In genomic region chr2:70176823-70177708, GRCm38 (mm10) we compare ENCODE assay signal across 16 mouse cellular contexts.
DNase-seq lines count a peak whose midpoint lies in the region; ATAC-seq and TF ChIP-seq lines count a peak whose summit lies in the region.
"Had no signal": no experiment of that assay in that cellular context is flagged by ENCODE, and none has a peak within 500 bp of the region (broad histone marks: within the 10 kb centered on the region; RNA-seq: fewer than 3 reads in every experiment).

No protein-coding gene starts in this region.

- H3K4me2 ChIP-seq in forebrain, postnatal 0 days (ENCODE audit: low read depth): no peak overlapping the region
- no peak overlapping the region; the same call in 1 of the 2 replicates for H3K4me2 ChIP-seq in neural tube, embryonic 12.5 days (replicated peaks)
- no peak overlapping the region for H3K4me2 ChIP-seq in kidney, embryonic 14.5 days (replicated peaks; ENCODE audit: low read depth, low read length)
- H3K4me2 ChIP-seq: lung, embryonic 14.5 days; stomach, embryonic 15.5 days had no signal

- H3K4me1 ChIP-seq in forebrain, postnatal 0 days (ENCODE audit: insufficient read depth): no peaks in the 10 kb centered on the region
- H3K4me1 ChIP-seq in neural tube, embryonic 12.5 days: peaks cover 10% of the 10 kb centered on the region
- no peaks in the 10 kb centered on the region for H3K4me1 ChIP-seq in kidney, embryonic 14.5 days (ENCODE audit: control insufficient read depth, insufficient read depth, low read length)
- H3K4me1 ChIP-seq: stomach, embryonic 15.5 days had no signal

- no peak for TF ChIP-seq CTCF in forebrain, postnatal 0 days (IDR thresholded peaks at IDR 0.05; ENCODE audit: low read depth)

- DNase-seq in embryo, embryonic 9.5 days (ENCODE audit: extremely low spot score): peak; percentile 12
- no peak for DNase-seq in forebrain, postnatal 0 days
- peak; percentile 28 for DNase-seq in mesoderm, embryonic 11.5 days (ENCODE audit: low read depth, low spot score)
- no peak for DNase-seq in layer of hippocampus, postnatal 14 days (ENCODE audit: low spot score in 2 of 2)
- no peak for DNase-seq in right cerebral cortex, postnatal 36 days (ENCODE audit: low spot score in 2 of 2)
- DNase-seq: heart, adult 2 months; kidney, postnatal 14 days; liver; lung, embryonic 14.5 days had no signal

- no peak overlapping the region for H3K9ac ChIP-seq in forebrain, postnatal 0 days
- no peak overlapping the region for H3K9ac ChIP-seq in neural tube, embryonic 12.5 days
- no peak overlapping the region for H3K9ac ChIP-seq in kidney, embryonic 14.5 days (ENCODE audit: low read depth, low read length)
- H3K9ac ChIP-seq: lung, embryonic 14.5 days; stomach, embryonic 15.5 days had no signal

- peak; percentile 45 for ATAC-seq in forebrain, postnatal 0 days
- peak; percentile 70 for ATAC-seq in neural tube, embryonic 12.5 days (ENCODE audit: low FRiP score, low read depth)
- no peak for ATAC-seq in kidney, embryonic 14.5 days (ENCODE audit: low FRiP score, low TSS enrichment)
- ATAC-seq: inflammation-experienced regulatory T-cells, adult 6 months had no signal

- no peaks in the 10 kb centered on the region for H3K36me3 ChIP-seq in forebrain, postnatal 0 days (ENCODE audit: insufficient read depth)
- H3K36me3 ChIP-seq in neural tube, embryonic 12.5 days: no peaks in the 10 kb centered on the region
- H3K36me3 ChIP-seq in kidney, embryonic 14.5 days (ENCODE audit: control insufficient read depth, insufficient read depth, low read length): no peaks in the 10 kb centered on the region
- H3K36me3 ChIP-seq: embryonic facial prominence, embryonic 10.5 days; G1E; stomach, embryonic 15.5 days had no signal

- H3K4me3 ChIP-seq in forebrain, postnatal 0 days (ENCODE audit: low read depth, low read length): no peak overlapping the region
- no peak overlapping the region for H3K4me3 ChIP-seq in neural tube, embryonic 12.5 days
- no peak overlapping the region for H3K4me3 ChIP-seq in kidney, embryonic 14.5 days (ENCODE audit: low read length)
- H3K4me3 ChIP-seq: embryonic facial prominence, embryonic 10.5 days; erythroblast, embryonic 14.5 days; heart, adult 2 months; stomach, embryonic 15.5 days had no signal

- H3K27me3 ChIP-seq in forebrain, postnatal 0 days (ENCODE audit: insufficient read depth, low read length): no peaks in the 10 kb centered on the region
- H3K27me3 ChIP-seq in neural tube, embryonic 12.5 days (replicated peaks): no peaks in the 10 kb centered on the region; the same call in 1 of the 2 replicates
- no peaks in the 10 kb centered on the region for H3K27me3 ChIP-seq in kidney, embryonic 14.5 days (ENCODE audit: control insufficient read depth, insufficient read depth, low read length)
- H3K27me3 ChIP-seq: stomach, embryonic 15.5 days had no signal

- H3K27ac ChIP-seq in forebrain, postnatal 0 days (ENCODE audit: low read depth, low read length): peak overlapping the region; percentile 68
- peak overlapping the region; percentile 37; the same call in 1 of the 2 replicates for H3K27ac ChIP-seq in neural tube, embryonic 12.5 days
- no peak overlapping the region for H3K27ac ChIP-seq in kidney, embryonic 14.5 days (ENCODE audit: low read depth, low read length)
- H3K27ac ChIP-seq: embryonic facial prominence, embryonic 10.5 days; heart, adult 2 months; stomach, embryonic 15.5 days had no signal

- WGBS in forebrain, postnatal 0 days: 35% methylated on average over 6 of the region's 6 CpGs
- WGBS in neural tube, embryonic 12.5 days: 28% methylated on average over 6 of the region's 6 CpGs
- WGBS in kidney, embryonic 14.5 days: 78% methylated on average over 6 of the region's 6 CpGs

- 0 out of 2 replicates have a peak, but pooled peaks cover 2% of the 10 kb centered on the region for H3K9me3 ChIP-seq in forebrain, postnatal 0 days (ENCODE audit: low read length)
- 0 out of 2 replicates have a peak, but pooled peaks cover 3% of the 10 kb centered on the region for H3K9me3 ChIP-seq in neural tube, embryonic 12.5 days
- H3K9me3 ChIP-seq in kidney, embryonic 14.5 days (ENCODE audit: control insufficient read depth, low read length): 0 out of 2 replicates have a peak, but pooled peaks cover 2% of the 10 kb centered on the region
- H3K9me3 ChIP-seq: embryonic facial prominence, embryonic 10.5 days; G1E; stomach, embryonic 15.5 days had no signal

Comparison
In these comparisons a context has a peak if more than half of its experiments do, and no peak if none do; other contexts are left out.
1. DNase-seq: peak in embryo, embryonic 9.5 days (single experiment) and mesoderm, embryonic 11.5 days (single experiment); none in forebrain, postnatal 0 days (single experiment), layer of hippocampus, postnatal 14 days (0 of 2) and right cerebral cortex, postnatal 36 days (0 of 2).